Mouse (Mus musculus) lung, embryonic 15.5 days (tissue): ENCODE measurements at regions not wholly inside any gene's neighbourhood (a gene's known extent, or its start where the extent isn't known, plus 50 kb on each side); places are given as distances from the start of the nearest gene placed in this dataset.

Experiments
- ATAC-seq: fragments of 200-750 bp; cut with Nextera tagmentation; 2 replicates; pipeline ENCODE4 v1.8.0; 2017; ENCODE audit warnings: moderate number of reproducible peaks, borderline replicate concordance; ENCODE audit not compliant: low FRiP score, low TSS enrichment; ENCODE audit errors: extremely low read depth
- H3K27ac ChIP-seq: fragments of 300-500 bp; sonication (generic); 2 replicates; pipeline ENCODE4 v1.5.1; 2015; ENCODE audit warnings: moderate library complexity, mild to moderate bottlenecking, inconsistent platforms
- H3K27me3 ChIP-seq: fragments of 300-500 bp; sonication (generic); 2 replicates; pipeline ENCODE4 v1.6.1; 2015; ENCODE audit warnings: inconsistent platforms
- H3K36me3 ChIP-seq: fragments of 300-500 bp; sonication (generic); 2 replicates; pipeline ENCODE4 v1.6.1; 2015; ENCODE audit warnings: inconsistent platforms
- H3K4me1 ChIP-seq: fragments of 300-500 bp; sonication (generic); 2 replicates; pipeline ENCODE4 v1.6.1; 2015; ENCODE audit warnings: inconsistent platforms
- H3K4me2 ChIP-seq: fragments of 300-500 bp; sonication (generic); 2 replicates; pipeline ENCODE4 v1.6.1; 2015; ENCODE audit warnings: inconsistent platforms, mild to moderate bottlenecking, moderate library complexity
- H3K4me3 ChIP-seq: fragments of 300-500 bp; sonication (generic); 2 replicates; pipeline ENCODE4 v1.5.1; 2015; ENCODE audit warnings: mild to moderate bottlenecking, inconsistent platforms
- H3K9ac ChIP-seq: fragments of 300-500 bp; sonication (generic); 2 replicates; pipeline ENCODE4 v1.6.1; 2015; ENCODE audit warnings: inconsistent platforms
- H3K9me3 ChIP-seq: fragments of 300-500 bp; sonication (generic); 2 replicates; pipeline ENCODE4 v1.6.1; 2016; ENCODE audit warnings: inconsistent platforms
- WGBS: fragments of 180-500 bp; shearing (Covaris S2); methylation state at CpG from one replicate; pipeline ENCODE4 v1.1.7; 2015; 5-methylcytosine and 5-hydroxymethylcytosine counted together

- WGBS, result 81% methylated on average over 9 of the region's 9 CpGs
- Histone ChIP-seq H3K4me1 (0 out of 2 replicates have a peak, but pooled peaks cover 4% of the 10 kb centered on the region), H3K9ac (no peak overlapping the region), H3K9me3 (no peaks in the 10 kb centered on the region), H3K4me2 (no peak overlapping the region), H3K27ac (no peak overlapping the region), H3K27me3 (no peaks in the 10 kb centered on the region), H3K4me3 (no peak overlapping the region), H3K36me3 (no peaks in the 10 kb centered on the region)
- no peak for ATAC-seq
Measured at GRCm38 (mm10) chr7:68568127-68568510, 180.9 kb downstream of the Arrdc4 start.

- no peak for ATAC-seq
- Histone ChIP-seq H3K36me3 (no peaks in the 10 kb centered on the region), H3K27me3 (no peaks in the 10 kb centered on the region), H3K9me3 (no peaks in the 10 kb centered on the region), H3K4me3 (no peak overlapping the region), H3K27ac (no peak overlapping the region), H3K4me1 (0 out of 2 replicates have a peak, but pooled peaks cover 4% of the 10 kb centered on the region), H3K9ac (no peak overlapping the region), H3K4me2 (no peak overlapping the region)
- WGBS, result 68% methylated on average over 3 of the region's 3 CpGs
Measured at GRCm38 (mm10) chr7:68567452-68568126, 181.5 kb downstream of the Arrdc4 start.

GRCm38 (mm10) chr7:68559440-68560343 lies 189.3 kb downstream of the Arrdc4 start:
- no peak overlapping the region for H3K27ac ChIP-seq
- H3K4me3 ChIP-seq, result no peak overlapping the region
- H3K4me1 ChIP-seq, result no peaks in the 10 kb centered on the region
- no peak for ATAC-seq
- 56% methylated on average over 15 of the region's 15 CpGs for WGBS
- H3K9ac ChIP-seq, result no peak overlapping the region
- H3K36me3 ChIP-seq, result no peaks in the 10 kb centered on the region
- no peaks in the 10 kb centered on the region for H3K27me3 ChIP-seq
- H3K9me3 ChIP-seq, result no peaks in the 10 kb centered on the region
- H3K4me2 ChIP-seq, result no peak overlapping the region

GRCm38 (mm10) chr7:68550330-68550729 lies 198.7 kb downstream of the Arrdc4 start:
- H3K4me3 ChIP-seq, result no peak overlapping the region
- no peak overlapping the region for H3K27ac ChIP-seq
- 50% methylated on average over 3 of the region's 3 CpGs for WGBS
- H3K4me1 ChIP-seq, result no peaks in the 10 kb centered on the region
- H3K27me3 ChIP-seq, result no peaks in the 10 kb centered on the region
- H3K36me3 ChIP-seq, result no peaks in the 10 kb centered on the region
- H3K4me2 ChIP-seq, result no peak overlapping the region
- H3K9ac ChIP-seq, result no peak overlapping the region
- no peaks in the 10 kb centered on the region for H3K9me3 ChIP-seq
- no peak for ATAC-seq

- Histone ChIP-seq H3K27me3 (no peaks in the 10 kb centered on the region), H3K4me3 (no peak overlapping the region), H3K27ac (no peak overlapping the region), H3K4me1 (no peaks in the 10 kb centered on the region), H3K9me3 (no peaks in the 10 kb centered on the region), H3K9ac (no peak overlapping the region), H3K4me2 (no peak overlapping the region), H3K36me3 (no peaks in the 10 kb centered on the region)
- no peak for ATAC-seq
Measured at GRCm38 (mm10) chr7:68548176-68548575, 200.9 kb downstream of the Arrdc4 start.

GRCm38 (mm10) chr7:68544136-68544535 lies 204.9 kb downstream of the Arrdc4 start:
- Histone ChIP-seq H3K9ac (no peak overlapping the region), H3K36me3 (no peaks in the 10 kb centered on the region), H3K27me3 (no peaks in the 10 kb centered on the region), H3K4me1 (no peaks in the 10 kb centered on the region), H3K4me3 (no peak overlapping the region), H3K27ac (no peak overlapping the region), H3K4me2 (no peak overlapping the region), H3K9me3 (no peaks in the 10 kb centered on the region)
- WGBS, result 57% methylated on average over 11 of the region's 11 CpGs
- no peak for ATAC-seq

GRCm38 (mm10) chr7:68509096-68509495 lies 235.5 kb downstream of the Fam169b start:
- no peaks in the 10 kb centered on the region for H3K9me3 ChIP-seq
- H3K4me1 ChIP-seq, result no peaks in the 10 kb centered on the region
- WGBS, result 79% methylated on average over 6 of the region's 6 CpGs
- no peak for ATAC-seq
- H3K4me3 ChIP-seq, result no peak overlapping the region
- no peak overlapping the region for H3K4me2 ChIP-seq
- no peaks in the 10 kb centered on the region for H3K36me3 ChIP-seq
- no peaks in the 10 kb centered on the region for H3K27me3 ChIP-seq
- no peak overlapping the region for H3K9ac ChIP-seq
- no peak overlapping the region for H3K27ac ChIP-seq

GRCm38 (mm10) chr7:68491143-68491810 lies 217.6 kb downstream of the Fam169b start:
- peak; percentile 90 for ATAC-seq
- no peaks in the 10 kb centered on the region for H3K27me3 ChIP-seq
- no peak overlapping the region for H3K4me3 ChIP-seq
- no peak overlapping the region for H3K4me2 ChIP-seq
- H3K9ac ChIP-seq, result no peak overlapping the region
- 44% methylated on average over 6 of the region's 6 CpGs for WGBS
- no peaks in the 10 kb centered on the region for H3K36me3 ChIP-seq
- H3K4me1 ChIP-seq, result no peaks in the 10 kb centered on the region
- H3K9me3 ChIP-seq, result no peaks in the 10 kb centered on the region
- no peak overlapping the region; the same call in 1 of the 2 replicates for H3K27ac ChIP-seq

- Histone ChIP-seq H3K4me3 (no peak overlapping the region), H3K36me3 (no peaks in the 10 kb centered on the region), H3K9me3 (no peaks in the 10 kb centered on the region), H3K4me2 (no peak overlapping the region), H3K9ac (no peak overlapping the region), H3K4me1 (no peaks in the 10 kb centered on the region), H3K27ac (no peak overlapping the region), H3K27me3 (no peaks in the 10 kb centered on the region)
- WGBS, result 76% methylated on average over 3 of the region's 3 CpGs
- no peak for ATAC-seq
Measured at GRCm38 (mm10) chr7:68486676-68487075, 213.0 kb downstream of the Fam169b start.

- H3K27ac ChIP-seq, result no peak overlapping the region
- no peak overlapping the region for H3K4me2 ChIP-seq
- H3K4me1 ChIP-seq, result no peaks in the 10 kb centered on the region
- H3K27me3 ChIP-seq, result peaks cover 16% of the 10 kb centered on the region
- ATAC-seq, result no peak
- H3K36me3 ChIP-seq, result no peaks in the 10 kb centered on the region
- no peaks in the 10 kb centered on the region for H3K9me3 ChIP-seq
- 43% methylated on average over 10 of the region's 10 CpGs for WGBS
- no peak overlapping the region for H3K9ac ChIP-seq
- H3K4me3 ChIP-seq, result no peak overlapping the region
Measured at GRCm38 (mm10) chr7:68482553-68482952, 208.9 kb downstream of the Fam169b start.

- no peak overlapping the region for H3K4me2 ChIP-seq
- no peaks in the 10 kb centered on the region for H3K9me3 ChIP-seq
- no peak for ATAC-seq
- no peak overlapping the region for H3K4me3 ChIP-seq
- no peaks in the 10 kb centered on the region for H3K4me1 ChIP-seq
- H3K27me3 ChIP-seq, result peaks cover 16% of the 10 kb centered on the region
- 25% methylated on average over 7 of the region's 7 CpGs for WGBS
- H3K9ac ChIP-seq, result no peak overlapping the region
- H3K27ac ChIP-seq, result no peak overlapping the region
- no peaks in the 10 kb centered on the region for H3K36me3 ChIP-seq
Measured at GRCm38 (mm10) chr7:68480770-68481169, 207.1 kb downstream of the Fam169b start.

GRCm38 (mm10) chr7:68480336-68480735 lies 206.7 kb downstream of the Fam169b start:
- Histone ChIP-seq H3K36me3 (no peaks in the 10 kb centered on the region), H3K9ac (no peak overlapping the region), H3K27ac (no peak overlapping the region), H3K4me3 (no peak overlapping the region), H3K27me3 (peaks cover 16% of the 10 kb centered on the region), H3K9me3 (no peaks in the 10 kb centered on the region), H3K4me1 (no peaks in the 10 kb centered on the region), H3K4me2 (no peak overlapping the region)
- no peak for ATAC-seq
- WGBS, result 54% methylated on average over 3 of the region's 3 CpGs
